Mouse (Mus musculus) kidney, adult 2 months (tissue): ENCODE data around the gene Cib4.

Experiments
- CTCF ChIP-seq: fragments of 200-500 bp; conservative IDR thresholded peaks from 2 replicates; pipeline ENCODE4 v1.5.1; 2011; ENCODE audit warnings: low read depth, mild to moderate bottlenecking, control low read depth, low read length, moderate library complexity, mixed read lengths; ENCODE audit not compliant: insufficient read depth, insufficient read length
- POLR2A ChIP-seq: fragments of 200-500 bp; IDR thresholded peaks from one replicate; pipeline ENCODE4 v1.6.1; 2011; ENCODE audit warnings: low read depth, low read length, control low read depth

- TF ChIP-seq POLR2A (no peak), CTCF (no peak)
Observed at GRCm38 (mm10) chr5:30550334-30551021, 4.8 kb upstream of the Cib4 start.
